Mouse (Mus musculus): Measurements from ENCODE around the gene Sigmar1. TPM values are rescaled to one million over a fixed set of nuclear protein-coding genes. Genes with fewer than 3 reads are reported as not detected.

The Sigmar1 gene
- polyA plus RNA-seq, 1 experiment from 2014 or later = 70.3 TPM

GRCm38 (mm10) chr4:41761680-41762079, 5.7 kb upstream of the Sigmar1 start:
- Histone ChIP-seq H3K4me3 (ENCODE audit: inconsistent target) (no peak overlapping the region), H3K36me3 (ENCODE audit: inconsistent target) (peaks cover 7% of the 10 kb centered on the region; the same call in 1 of the 2 replicates), H3K27ac (no peak overlapping the region), H3K79me2 (ENCODE audit: inconsistent target) (no peaks in the 10 kb centered on the region)

- Histone ChIP-seq H3K4me3 (ENCODE audit: inconsistent target) (peak overlapping the region; percentile 35), H3K36me3 (ENCODE audit: inconsistent target) (peaks cover 7% of the 10 kb centered on the region; the same call in 1 of the 2 replicates), H3K27ac (no peak overlapping the region), H3K79me2 (ENCODE audit: inconsistent target) (no peaks in the 10 kb centered on the region)
- 61% methylated on average over 4 of the region's 4 CpGs for WGBS (ENCODE audit: missing documents)
These were observed 5.0 kb upstream of the Sigmar1 start for GRCm38 (mm10) chr4:41760911-41761310.

- H3K36me3 ChIP-seq (ENCODE audit: inconsistent target) = peaks cover 7% of the 10 kb centered on the region; the same call in 1 of the 2 replicates
- H3K27ac ChIP-seq = no peak overlapping the region
- no peaks in the 10 kb centered on the region for H3K79me2 ChIP-seq (ENCODE audit: inconsistent target)
- peak overlapping the region; percentile 35 for H3K4me3 ChIP-seq (ENCODE audit: inconsistent target)
- WGBS (ENCODE audit: missing documents) = 2% methylated on average over 15 of the region's 15 CpGs
These were observed 4.3 kb upstream of the Sigmar1 start for GRCm38 (mm10) chr4:41760288-41760721.

GRCm38 (mm10) chr4:41759656-41760287, 3.8 kb upstream of the Sigmar1 start:
- no peak overlapping the region for H3K4me3 ChIP-seq (ENCODE audit: inconsistent target)
- 67% methylated on average over 6 of the region's 6 CpGs for WGBS (ENCODE audit: missing documents)
- H3K36me3 ChIP-seq (ENCODE audit: inconsistent target) = peaks cover 7% of the 10 kb centered on the region; the same call in 1 of the 2 replicates
- H3K79me2 ChIP-seq (ENCODE audit: inconsistent target) = no peaks in the 10 kb centered on the region
- no peak overlapping the region for H3K27ac ChIP-seq

GRCm38 (mm10) chr4:41759206-41759605, 3.2 kb upstream of the Sigmar1 start:
- H3K79me2 ChIP-seq (ENCODE audit: inconsistent target) = no peaks in the 10 kb centered on the region
- no peak overlapping the region for H3K4me3 ChIP-seq (ENCODE audit: inconsistent target)
- no peak overlapping the region for H3K27ac ChIP-seq
- peaks cover 7% of the 10 kb centered on the region; the same call in 1 of the 2 replicates for H3K36me3 ChIP-seq (ENCODE audit: inconsistent target)
- 38% methylated on average over 9 of the region's 9 CpGs for WGBS (ENCODE audit: missing documents)

- Histone ChIP-seq H3K27ac (no peak overlapping the region), H3K79me2 (ENCODE audit: inconsistent target) (no peaks in the 10 kb centered on the region), H3K4me3 (ENCODE audit: inconsistent target) (no peak overlapping the region), H3K36me3 (ENCODE audit: inconsistent target) (peaks cover 7% of the 10 kb centered on the region; the same call in 1 of the 2 replicates)
- WGBS (ENCODE audit: missing documents) = 88% methylated on average over 4 of the region's 4 CpGs
These were observed 2.7 kb upstream of the Sigmar1 start for GRCm38 (mm10) chr4:41758701-41759100.

GRCm38 (mm10) chr4:41758021-41758420, 2.1 kb upstream of the Sigmar1 start:
- H3K27ac ChIP-seq = no peak overlapping the region
- WGBS (ENCODE audit: missing documents) = 94% methylated on average over 11 of the region's 11 CpGs

GRCm38 (mm10) chr4:41757321-41757720, 1.4 kb upstream of the Sigmar1 start:
- no peak overlapping the region for H3K27ac ChIP-seq
- H3K4me3 ChIP-seq (ENCODE audit: inconsistent target) = no peak overlapping the region
- peaks cover 7% of the 10 kb centered on the region; the same call in 1 of the 2 replicates for H3K36me3 ChIP-seq (ENCODE audit: inconsistent target)
- no peaks in the 10 kb centered on the region for H3K79me2 ChIP-seq (ENCODE audit: inconsistent target)
- WGBS (ENCODE audit: missing documents) = 92% methylated on average over 13 of the region's 13 CpGs

More at GRCm38 (mm10) chr4:41758021-41758420, 2.1 kb upstream of the Sigmar1 start:
- H3K79me2 ChIP-seq (ENCODE audit: inconsistent target) = no peaks in the 10 kb centered on the region
- H3K4me3 ChIP-seq (ENCODE audit: inconsistent target) = no peak overlapping the region
- peaks cover 7% of the 10 kb centered on the region; the same call in 1 of the 2 replicates for H3K36me3 ChIP-seq (ENCODE audit: inconsistent target)

GRCm38 (mm10) chr4:41756440-41756839, 483 bp upstream of the Sigmar1 start:
- Histone ChIP-seq H3K27ac (peak overlapping the region; percentile 75; the same call in 1 of the 2 replicates), H3K4me3 (ENCODE audit: inconsistent target) (peak overlapping the region; percentile 83), H3K36me3 (ENCODE audit: inconsistent target) (peaks cover 7% of the 10 kb centered on the region; the same call in 1 of the 2 replicates), H3K79me2 (ENCODE audit: inconsistent target) (no peaks in the 10 kb centered on the region)
- 51% methylated on average over 8 of the region's 8 CpGs for WGBS (ENCODE audit: missing documents)

GRCm38 (mm10) chr4:41754797-41755337, 1.1 kb downstream of the Sigmar1 start, which contains the start of gene Galt:
Gene Galt, plus strand, starts transcription at chr4:41755228.
- H3K79me2 ChIP-seq (ENCODE audit: inconsistent target) = no peaks in the 10 kb centered on the region
- H3K36me3 ChIP-seq (ENCODE audit: inconsistent target) = peaks cover 7% of the 10 kb centered on the region; the same call in 1 of the 2 replicates
- WGBS (ENCODE audit: missing documents) = 17% methylated on average over 14 of the region's 14 CpGs
- peak within 1 kb of the TSS; percentile 83 for H3K4me3 ChIP-seq (ENCODE audit: inconsistent target)
- peak within 1 kb of the TSS; percentile 75 for H3K27ac ChIP-seq

GRCm38 (mm10) chr4:41745021-41745420, 10.9 kb downstream of the Sigmar1 start:
- Histone ChIP-seq H3K27ac (no peak overlapping the region), H3K79me2 (ENCODE audit: inconsistent target) (peaks cover under 1% of the 10 kb centered on the region; the same call in 1 of the 2 replicates), H3K4me3 (ENCODE audit: inconsistent target) (no peak overlapping the region), H3K36me3 (ENCODE audit: inconsistent target) (no peaks in the 10 kb centered on the region)
- WGBS (ENCODE audit: missing documents) = 60% methylated on average over 1 of the region's 1 CpGs

- H3K4me3 ChIP-seq (ENCODE audit: inconsistent target) = no peak overlapping the region
- WGBS (ENCODE audit: missing documents) = 83% methylated on average over 2 of the region's 2 CpGs
- no peaks in the 10 kb centered on the region for H3K36me3 ChIP-seq (ENCODE audit: inconsistent target)
- H3K79me2 ChIP-seq (ENCODE audit: inconsistent target) = peaks cover 10% of the 10 kb centered on the region
- no peak overlapping the region for H3K27ac ChIP-seq
These were observed 11.8 kb downstream of the Sigmar1 start for GRCm38 (mm10) chr4:41744131-41744530.

- peak overlapping the region; percentile 73 for H3K27ac ChIP-seq
- WGBS (ENCODE audit: missing documents) = 2% methylated on average over 27 of the region's 27 CpGs
These were observed 14.8 kb downstream of the Sigmar1 start for GRCm38 (mm10) chr4:41741158-41741560.

GRCm38 (mm10) chr4:41740380-41741157, 15.4 kb downstream of the Sigmar1 start:
- Histone ChIP-seq H3K79me2 (ENCODE audit: inconsistent target) (peaks cover 13% of the 10 kb centered on the region), H3K4me3 (ENCODE audit: inconsistent target) (peak overlapping the region; percentile 65), H3K27ac (peak overlapping the region; percentile 73), H3K36me3 (ENCODE audit: inconsistent target) (no peaks in the 10 kb centered on the region)
- WGBS (ENCODE audit: missing documents) = under 1% methylated on average over 48 of the region's 48 CpGs

More at GRCm38 (mm10) chr4:41741158-41741560, 14.8 kb downstream of the Sigmar1 start:
- peaks cover 13% of the 10 kb centered on the region for H3K79me2 ChIP-seq (ENCODE audit: inconsistent target)
- H3K4me3 ChIP-seq (ENCODE audit: inconsistent target) = peak overlapping the region; percentile 65
- no peaks in the 10 kb centered on the region for H3K36me3 ChIP-seq (ENCODE audit: inconsistent target)
